Mouse (Mus musculus): ENCODE data around the gene Lig3. TPM values are rescaled to one million over a fixed set of nuclear protein-coding genes. Genes with fewer than 3 reads are reported as not detected.
"Not testable (repeated sequence)": the region's sequence is repeated elsewhere in the genome, so short reads cannot be mapped to it uniquely, and the experiment has no call there.

The Lig3 gene
- polyA plus RNA-seq, 1 experiment from 2014 or later = 27.3 TPM

DNA sequence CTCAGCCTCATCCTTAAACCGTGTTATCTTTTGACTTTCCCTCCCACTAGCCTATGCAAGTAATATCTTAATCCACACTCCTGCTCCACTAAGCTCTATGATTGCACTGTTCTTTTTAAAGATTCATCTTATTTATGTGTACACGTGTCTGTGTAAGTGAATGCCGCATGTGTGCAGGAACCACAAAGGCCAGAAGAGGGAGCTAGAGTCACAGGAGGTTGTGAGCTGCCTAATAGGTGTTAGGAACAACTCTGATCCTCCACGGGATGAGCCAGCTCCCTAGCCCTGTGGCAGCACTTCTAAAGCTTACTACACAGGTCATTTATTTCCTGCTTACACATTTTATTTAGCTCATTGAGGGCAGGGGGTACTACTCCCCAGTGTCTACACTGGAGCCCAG, 38.4 kb downstream of the Lig3 start:
- Histone ChIP-seq H3K9me3 (replicated peaks; ENCODE audit: control insufficient read depth, low read length) (no peaks in the 10 kb centered on the region), H3K27ac (ENCODE audit: low read length) (no peak overlapping the region), H3K36me3 (ENCODE audit: control insufficient read depth, insufficient read depth, low read length) (no peaks in the 10 kb centered on the region), H3K4me3 (replicated peaks; ENCODE audit: low read length) (no peak overlapping the region), H3K27me3 (ENCODE audit: control insufficient read depth, insufficient read depth, low read length) (no peaks in the 10 kb centered on the region), H3K4me2 (ENCODE audit: low read depth, low read length) (no peak overlapping the region), H3K9ac (ENCODE audit: low read length) (no peak overlapping the region), H3K4me1 (ENCODE audit: control insufficient read depth, insufficient read depth, low read length) (peaks cover 6% of the 10 kb centered on the region)
- ATAC-seq (ENCODE audit: insufficient read depth, low FRiP score) = no peak
- WGBS = 49% methylated on average over 4 of the region's 4 CpGs

DNA sequence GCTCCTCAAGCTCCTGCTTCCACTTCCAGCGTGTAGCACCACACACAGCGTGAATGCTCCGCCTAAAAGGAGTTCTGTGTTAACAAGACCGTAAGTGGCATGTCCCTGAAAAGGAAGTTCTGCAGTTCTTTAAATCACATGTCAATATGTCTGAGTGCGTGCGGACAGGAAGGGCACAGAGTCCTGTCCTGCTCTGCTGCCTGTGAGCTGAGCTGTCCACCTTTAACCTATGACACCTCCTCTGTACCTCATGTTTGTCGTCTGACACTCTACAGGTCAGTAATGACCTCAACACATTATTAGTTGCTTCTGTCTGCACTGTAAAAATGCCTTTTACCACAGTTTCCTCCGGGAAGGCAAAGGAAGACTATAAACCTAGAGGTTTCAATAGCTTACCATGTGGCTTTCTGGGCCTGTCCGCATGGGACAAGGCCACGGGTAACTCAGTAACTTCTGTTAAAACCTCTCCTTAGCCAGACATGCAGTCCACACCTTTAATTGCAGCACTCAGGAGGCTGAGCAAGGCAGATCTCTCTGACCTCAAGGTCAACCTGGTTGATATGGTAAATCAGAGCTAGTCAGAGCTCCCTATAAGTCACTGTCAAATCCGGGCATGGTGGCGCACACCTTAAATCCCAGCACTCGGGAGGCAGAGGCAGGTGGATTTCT, 40.0 kb downstream of the Lig3 start:
- Histone ChIP-seq H3K9ac (ENCODE audit: low read length) (no peak overlapping the region), H3K4me2 (ENCODE audit: low read depth, low read length) (no peak overlapping the region), H3K4me3 (replicated peaks; ENCODE audit: low read length) (no peak overlapping the region), H3K27ac (ENCODE audit: low read length) (no peak overlapping the region), H3K4me1 (ENCODE audit: control insufficient read depth, insufficient read depth, low read length) (peaks cover 6% of the 10 kb centered on the region; the same call in 1 of the 2 replicates), H3K36me3 (ENCODE audit: control insufficient read depth, insufficient read depth, low read length) (no peaks in the 10 kb centered on the region), H3K27me3 (ENCODE audit: control insufficient read depth, insufficient read depth, low read length) (no peaks in the 10 kb centered on the region), H3K9me3 (replicated peaks; ENCODE audit: control insufficient read depth, low read length) (no peaks in the 10 kb centered on the region)
- 68% methylated on average over 13 of the region's 13 CpGs for whole genome bisulfite sequencing
- ATAC-seq (ENCODE audit: insufficient read depth, low FRiP score) = peak; percentile 48; the same call in 1 of the 2 replicates

- Histone ChIP-seq H3K4me3 (replicated peaks; ENCODE audit: low read length) (no peak overlapping the region), H3K4me1 (ENCODE audit: control insufficient read depth, insufficient read depth, low read length) (peaks cover 17% of the 10 kb centered on the region), H3K4me2 (ENCODE audit: low read depth, low read length) (no peak overlapping the region), H3K9ac (ENCODE audit: low read length) (no peak overlapping the region), H3K36me3 (ENCODE audit: control insufficient read depth, insufficient read depth, low read length) (no peaks in the 10 kb centered on the region), H3K27me3 (ENCODE audit: control insufficient read depth, insufficient read depth, low read length) (no peaks in the 10 kb centered on the region), H3K9me3 (replicated peaks; ENCODE audit: control insufficient read depth, low read length) (no peaks in the 10 kb centered on the region), H3K27ac (ENCODE audit: low read length) (0 out of 2 replicates have a peak overlapping the region, but pooled peaks have one; percentile 24)
- ATAC-seq (ENCODE audit: insufficient read depth, low FRiP score) = no peak
Observed at GRCm38 (mm10) chr11:82826818-82827217, 45.9 kb downstream of the Lig3 start.

GRCm38 (mm10) chr11:82831008-82831893, 50.3 kb downstream of the Lig3 start:
- Histone ChIP-seq H3K9me3 (replicated peaks; ENCODE audit: control insufficient read depth, low read length) (no peaks in the 10 kb centered on the region), H3K4me2 (ENCODE audit: low read depth, low read length) (peak overlapping the region; percentile 35; the same call in 1 of the 2 replicates), H3K9ac (ENCODE audit: low read length) (peak overlapping the region; percentile 26; the same call in 1 of the 2 replicates), H3K36me3 (ENCODE audit: control insufficient read depth, insufficient read depth, low read length) (no peaks in the 10 kb centered on the region), H3K27ac (ENCODE audit: low read length) (no peak overlapping the region), H3K27me3 (ENCODE audit: control insufficient read depth, insufficient read depth, low read length) (no peaks in the 10 kb centered on the region), H3K4me3 (replicated peaks; ENCODE audit: low read length) (peak overlapping the region; percentile 5; the same call in 1 of the 2 replicates), H3K4me1 (ENCODE audit: control insufficient read depth, insufficient read depth, low read length) (peaks cover 16% of the 10 kb centered on the region)
- WGBS = 23% methylated on average over 10 of the region's 10 CpGs
- ATAC-seq (ENCODE audit: insufficient read depth, low FRiP score) = no peak; the same call in 1 of the 2 replicates

- not testable (repeated sequence) for H3K36me3 ChIP-seq (ENCODE audit: control insufficient read depth, insufficient read depth, low read length); H3K9ac ChIP-seq (ENCODE audit: low read length); ATAC-seq (ENCODE audit: insufficient read depth, low FRiP score); H3K4me2 ChIP-seq (ENCODE audit: low read depth, low read length); H3K27me3 ChIP-seq (ENCODE audit: control insufficient read depth, insufficient read depth, low read length); H3K9me3 ChIP-seq (replicated peaks; ENCODE audit: control insufficient read depth, low read length); H3K4me3 ChIP-seq (replicated peaks; ENCODE audit: low read length); H3K27ac ChIP-seq (ENCODE audit: low read length)
- peaks cover 16% of the 10 kb centered on the region for H3K4me1 ChIP-seq (ENCODE audit: control insufficient read depth, insufficient read depth, low read length)
- WGBS = 68% methylated on average over 10 of the region's 10 CpGs
Observed at GRCm38 (mm10) chr11:82832402-82832801, 51.5 kb downstream of the Lig3 start.

DNA sequence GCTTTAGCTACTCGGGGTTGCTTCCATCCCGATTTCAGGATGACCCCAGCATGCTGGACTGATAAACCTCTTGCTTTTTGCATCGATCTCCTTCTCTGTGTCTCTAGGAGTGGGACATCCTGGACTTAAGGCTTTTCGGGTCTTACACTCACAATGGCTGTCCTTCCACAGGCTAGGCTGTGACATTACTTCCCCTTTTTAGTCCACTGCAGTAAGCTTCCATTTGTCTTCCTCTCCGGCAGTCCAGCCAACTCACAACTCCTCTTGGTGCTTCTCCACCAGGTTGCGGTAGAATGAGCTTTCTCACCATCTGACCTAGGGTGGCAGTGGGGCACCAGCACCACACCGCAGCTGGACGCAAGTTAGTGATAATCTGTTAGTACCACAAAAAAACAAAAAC, 53.0 kb downstream of the Lig3 start:
- Histone ChIP-seq H3K4me1 (ENCODE audit: control insufficient read depth, insufficient read depth, low read length) (peaks cover 20% of the 10 kb centered on the region), H3K9me3 (replicated peaks; ENCODE audit: control insufficient read depth, low read length) (no peaks in the 10 kb centered on the region), H3K4me3 (replicated peaks; ENCODE audit: low read length) (no peak overlapping the region), H3K4me2 (ENCODE audit: low read depth, low read length) (no peak overlapping the region), H3K9ac (ENCODE audit: low read length) (no peak overlapping the region), H3K36me3 (ENCODE audit: control insufficient read depth, insufficient read depth, low read length) (no peaks in the 10 kb centered on the region), H3K27ac (ENCODE audit: low read length) (0 out of 2 replicates have a peak overlapping the region, but pooled peaks have one; percentile 1), H3K27me3 (ENCODE audit: control insufficient read depth, insufficient read depth, low read length) (no peaks in the 10 kb centered on the region)
- ATAC-seq (ENCODE audit: insufficient read depth, low FRiP score) = no peak
- WGBS = 65% methylated on average over 8 of the region's 8 CpGs

DNA sequence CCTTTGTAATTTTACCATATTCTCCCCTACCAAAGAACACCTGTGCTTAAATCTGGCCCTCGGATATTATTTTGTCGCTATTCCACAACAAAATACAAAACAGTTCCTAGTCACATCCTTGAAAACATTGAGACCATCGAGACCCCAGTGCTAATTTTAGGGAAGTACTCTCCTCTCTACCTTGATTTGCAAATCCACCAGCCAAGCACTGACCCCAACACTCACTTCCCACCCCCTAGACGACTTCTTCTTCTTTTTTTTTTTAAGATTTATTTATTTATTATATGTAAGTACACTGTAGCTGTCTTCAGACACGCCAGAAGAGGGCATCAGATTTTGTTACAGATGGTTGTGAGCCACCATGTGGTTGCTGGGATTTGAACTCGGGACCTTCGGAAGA, 53.5 kb downstream of the Lig3 start:
- H3K27ac ChIP-seq (ENCODE audit: low read length) = 0 out of 2 replicates have a peak overlapping the region, but pooled peaks have one; percentile 1
- not testable (repeated sequence) for H3K4me2 ChIP-seq (ENCODE audit: low read depth, low read length); ATAC-seq (ENCODE audit: insufficient read depth, low FRiP score); H3K36me3 ChIP-seq (ENCODE audit: control insufficient read depth, insufficient read depth, low read length); H3K9me3 ChIP-seq (replicated peaks; ENCODE audit: control insufficient read depth, low read length); H3K9ac ChIP-seq (ENCODE audit: low read length); H3K4me3 ChIP-seq (replicated peaks; ENCODE audit: low read length); H3K27me3 ChIP-seq (ENCODE audit: control insufficient read depth, insufficient read depth, low read length)
- H3K4me1 ChIP-seq (ENCODE audit: control insufficient read depth, insufficient read depth, low read length) = peaks cover 20% of the 10 kb centered on the region
- 81% methylated on average over 7 of the region's 7 CpGs for WGBS

DNA sequence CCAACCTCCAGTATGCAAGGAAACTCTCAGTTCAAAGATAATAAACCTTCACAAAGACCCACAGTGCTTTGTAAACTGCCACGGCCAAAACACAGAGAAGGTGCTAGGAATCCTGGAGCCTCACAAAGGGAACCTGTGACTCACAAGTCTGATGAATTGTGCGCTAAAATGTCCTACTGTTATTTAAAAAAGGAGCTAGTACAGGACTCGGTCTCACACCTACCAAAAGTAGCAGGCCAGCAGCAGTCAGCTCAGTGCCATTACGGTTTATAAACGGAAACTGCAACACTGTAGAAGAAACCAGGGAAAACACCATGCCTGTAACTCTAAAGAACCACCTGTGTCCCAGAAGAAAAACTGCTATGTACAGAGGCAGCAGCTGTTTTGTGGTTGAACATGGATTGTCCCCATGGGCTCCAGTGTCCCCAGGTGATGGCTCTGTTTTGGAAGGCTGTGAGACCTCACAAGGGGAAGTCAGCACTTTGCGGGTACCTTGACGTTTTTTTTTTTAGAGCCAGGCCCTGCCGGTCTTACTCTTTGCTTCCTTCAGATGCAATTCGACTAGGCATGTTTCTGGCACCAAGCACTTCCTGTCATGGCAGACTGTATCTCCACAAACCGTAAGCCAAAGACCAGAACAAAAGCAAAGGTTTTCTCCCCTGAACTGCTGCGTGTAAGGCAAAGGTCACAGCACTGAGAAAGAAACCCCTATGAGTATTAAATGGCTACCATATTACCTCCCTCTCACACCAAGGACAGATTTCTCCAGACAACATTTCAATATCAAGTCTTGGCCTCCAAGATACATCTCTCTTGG, 54.9 kb downstream of the Lig3 start:
- Histone ChIP-seq H3K4me3 (replicated peaks; ENCODE audit: low read length) (no peak overlapping the region), H3K27me3 (ENCODE audit: control insufficient read depth, insufficient read depth, low read length) (no peaks in the 10 kb centered on the region), H3K4me1 (ENCODE audit: control insufficient read depth, insufficient read depth, low read length) (peaks cover 19% of the 10 kb centered on the region), H3K36me3 (ENCODE audit: control insufficient read depth, insufficient read depth, low read length) (no peaks in the 10 kb centered on the region), H3K4me2 (ENCODE audit: low read depth, low read length) (no peak overlapping the region), H3K27ac (ENCODE audit: low read length) (no peak overlapping the region), H3K9me3 (replicated peaks; ENCODE audit: control insufficient read depth, low read length) (no peaks in the 10 kb centered on the region), H3K9ac (ENCODE audit: low read length) (no peak overlapping the region)
- no peak for ATAC-seq (ENCODE audit: insufficient read depth, low FRiP score)
- 71% methylated on average over 11 of the region's 11 CpGs for WGBS

All from stomach, embryonic 16.5 days (tissue).